Mouse (Mus musculus) olfactory bulb, adult 2 months (tissue): ENCODE measurements around the gene Cxcl17.

Experiments
- CTCF ChIP-seq: fragments of 200-500 bp; IDR thresholded peaks from 2 replicates; pipeline ENCODE4 v1.5.1; 2012; ENCODE audit warnings: low read depth, mild to moderate bottlenecking, low read length, moderate library complexity; ENCODE audit not compliant: insufficient read depth
- POLR2A ChIP-seq: fragments of 200-500 bp; IDR thresholded peaks from 2 replicates; pipeline ENCODE4 v1.6.1; 2012; ENCODE audit warnings: mild to moderate bottlenecking, low read depth, low read length, moderate library complexity; ENCODE audit not compliant: insufficient read depth

GRCm38 (mm10) chr7:25369058-25369749 lies 43.5 kb downstream of the Cxcl17 start, which contains the start of gene Cnfn:
- TF ChIP-seq POLR2A: no peak
- no peak for TF ChIP-seq CTCF
